Mouse (Mus musculus): ENCODE measurements around the gene Hist2h3c1.
"Not testable (repeated sequence)": the region's sequence is repeated elsewhere in the genome, so short reads cannot be mapped to it uniquely, and the experiment has no call there.

- TF ChIP-seq CTCF (IDR thresholded peaks at IDR 0.05; ENCODE audit: extremely low read depth, insufficient read depth, insufficient read length, insufficient replicate concordance); POLR2A (IDR thresholded peaks at IDR 0.05; ENCODE audit: low read depth, low read length): not testable (repeated sequence)
Measured at GRCm38 (mm10) chr3:96239949-96240798, 6.3 kb upstream of the Hist2h3c1 start, which contains the start of gene Hist2h2aa2.

Data from spleen, adult 2 months (tissue).